Mouse (Mus musculus) megakaryocyte-erythroid progenitor cell, adult 5-6 weeks (primary cell): ENCODE data around the gene Trpv4. TPM values are rescaled to one million over a fixed set of nuclear protein-coding genes. Genes with fewer than 3 reads are reported as not detected.
A peak's percentile ranks its signal among the peaks of the same experiment; 100 is the strongest.

Experiments
- ATAC-seq: replicated peaks from 2 replicates; pipeline ENCODE4 v1.8.0; 2016; ENCODE audit warnings: mild to moderate bottlenecking, inconsistent platforms; ENCODE audit not compliant: severe bottlenecking, poor library complexity, low FRiP score, low TSS enrichment
- total RNA-seq, 2 experiments: library from RNA; stranded (forward) in 1 of 2; stranded (reverse) in 1 of 2; fragments of 200-1000, 215-1000 nt in 1 of 2; fragments of >200 nt in 1 of 2; fragmentation: Nextera tagmentation in 1 of 2; gene quantifications; 2 replicates each; pipeline ENCODE4 v1.2.3; 2014 to 2017

Gene Trpv4
- total RNA-seq, 2 experiments from 2014 or later = 0.15 to 0.52 TPM

GRCm38 (mm10) chr5:114638769-114639644 is 19.2 kb downstream of the Trpv4 start:
- ATAC-seq = peak; percentile 72

GRCm38 (mm10) chr5:114636091-114636490 is 22.1 kb downstream of the Trpv4 start:
- no peak for ATAC-seq

- ATAC-seq = no peak
Measured at GRCm38 (mm10) chr5:114631336-114631735, 26.9 kb downstream of the Trpv4 start.

GRCm38 (mm10) chr5:114625590-114625989 is 32.6 kb downstream of the Trpv4 start:
- ATAC-seq = no peak

GRCm38 (mm10) chr5:114620305-114620704 is 37.9 kb downstream of the Trpv4 start:
- ATAC-seq = peak; percentile 65

GRCm38 (mm10) chr5:114618851-114619250 is 39.4 kb downstream of the Trpv4 start:
- ATAC-seq = no peak

GRCm38 (mm10) chr5:114617809-114618208 is 40.4 kb downstream of the Trpv4 start:
- no peak for ATAC-seq

GRCm38 (mm10) chr5:114616336-114617061 is 41.7 kb downstream of the Trpv4 start:
- no peak for ATAC-seq

GRCm38 (mm10) chr5:114614863-114615262 is 43.4 kb downstream of the Trpv4 start:
- peak; percentile 60 for ATAC-seq

GRCm38 (mm10) chr5:114611968-114612608 is 46.1 kb downstream of the Trpv4 start:
- no peak for ATAC-seq

- no peak for ATAC-seq
Measured at GRCm38 (mm10) chr5:114611256-114611655, 47.0 kb downstream of the Trpv4 start.

- ATAC-seq = no peak
Measured at GRCm38 (mm10) chr5:114608516-114608915, 49.7 kb downstream of the Trpv4 start.

- no peak for ATAC-seq
Measured at GRCm38 (mm10) chr5:114607651-114608050, 50.6 kb downstream of the Trpv4 start.

GRCm38 (mm10) chr5:114605981-114606380 is 52.2 kb downstream of the Trpv4 start:
- ATAC-seq = no peak

- ATAC-seq = no peak
Measured at GRCm38 (mm10) chr5:114604781-114605290, 53.4 kb downstream of the Trpv4 start.

GRCm38 (mm10) chr5:114603975-114604374 is 54.2 kb downstream of the Trpv4 start:
- ATAC-seq = no peak

GRCm38 (mm10) chr5:114602012-114602411 is 56.2 kb downstream of the Trpv4 start:
- ATAC-seq = no peak

- no peak for ATAC-seq
Measured at GRCm38 (mm10) chr5:114597652-114598051, 60.6 kb downstream of the Trpv4 start.

GRCm38 (mm10) chr5:114597222-114597621 is 61.0 kb downstream of the Trpv4 start:
- no peak for ATAC-seq

- ATAC-seq = no peak
Measured at GRCm38 (mm10) chr5:114596604-114597003, 61.6 kb downstream of the Trpv4 start.
